8 mouse cellular contexts compared by ENCODE assay signal in genomic region chr6:21949226-21949731, GRCm38 (mm10). TPM values are rescaled to one million over a fixed set of nuclear protein-coding genes. Genes with fewer than 3 reads are reported as not detected.
A peak's percentile ranks its signal among the peaks of the same experiment; 100 is the strongest.
DNase-seq lines count a peak whose midpoint lies in the region; ATAC-seq and TF ChIP-seq lines count a peak whose summit lies in the region.

TSS of gene Ing3 (plus strand) at chr6:21949571.

- H3K4me2 ChIP-seq in kidney, embryonic 14.5 days (replicated peaks; ENCODE audit: low read depth, low read length) = peak within 1 kb of the TSS; percentile 68
- H3K4me2 ChIP-seq in limb, embryonic 15.5 days = peak within 1 kb of the TSS; percentile 68

- H3K4me3 ChIP-seq in bone marrow macrophage, adult 2 months (ENCODE audit: insufficient read depth, low read length) = peak within 1 kb of the TSS; percentile 85
- H3K4me3 ChIP-seq in embryonic fibroblast, embryonic 13.5 days (ENCODE audit: insufficient read depth, low read length) = peak within 1 kb of the TSS; percentile 67
- peak within 1 kb of the TSS; percentile 60 for H3K4me3 ChIP-seq in kidney, embryonic 14.5 days (ENCODE audit: low read length)
- H3K4me3 ChIP-seq in limb, embryonic 15.5 days = peak within 1 kb of the TSS; percentile 81

- TF ChIP-seq POLR2A in bone marrow macrophage, adult 2 months (IDR thresholded peaks at IDR 0.05; ENCODE audit: borderline replicate concordance, low read depth, low read length) = no peak
- no peak for TF ChIP-seq POLR2A in embryonic fibroblast, embryonic 13.5 days (IDR thresholded peaks at IDR 0.05; ENCODE audit: low read depth, low read length)

- no peaks in the 10 kb centered on the region for H3K27me3 ChIP-seq in kidney, embryonic 14.5 days (ENCODE audit: control insufficient read depth, insufficient read depth, low read length)
- H3K27me3 ChIP-seq in limb, embryonic 15.5 days = no peaks in the 10 kb centered on the region

- H3K4me1 ChIP-seq in bone marrow macrophage, adult 2 months (ENCODE audit: control insufficient read depth, insufficient read depth, low read length) = peaks cover 6% of the 10 kb centered on the region
- H3K4me1 ChIP-seq in embryonic fibroblast, embryonic 13.5 days (ENCODE audit: control insufficient read depth, insufficient read depth, low read length) = no peaks in the 10 kb centered on the region
- peaks cover 6% of the 10 kb centered on the region for H3K4me1 ChIP-seq in kidney, embryonic 14.5 days (ENCODE audit: control insufficient read depth, insufficient read depth, low read length)
- H3K4me1 ChIP-seq in limb, embryonic 15.5 days = peaks cover 8% of the 10 kb centered on the region

- TF ChIP-seq CTCF in bone marrow macrophage, adult 2 months (IDR thresholded peaks at IDR 0.05; ENCODE audit: low read depth, low read length) = no peak
- TF ChIP-seq CTCF in embryonic fibroblast, embryonic 13.5 days (IDR thresholded peaks at IDR 0.05; ENCODE audit: borderline replicate concordance, insufficient read depth, low read length) = no peak

- H3K36me3 ChIP-seq in kidney, embryonic 14.5 days (ENCODE audit: control insufficient read depth, insufficient read depth, low read length) = peaks cover 20% of the 10 kb centered on the region; the same call in 1 of the 2 replicates
- peaks cover 9% of the 10 kb centered on the region for H3K36me3 ChIP-seq in limb, embryonic 15.5 days

- no peaks in the 10 kb centered on the region for H3K9me3 ChIP-seq in kidney, embryonic 14.5 days (ENCODE audit: control insufficient read depth, low read length)
- H3K9me3 ChIP-seq in limb, embryonic 15.5 days = no peaks in the 10 kb centered on the region

- WGBS in kidney, embryonic 14.5 days = under 1% methylated on average over 35 of the region's 35 CpGs
- WGBS in limb, embryonic 15.5 days = under 1% methylated on average over 35 of the region's 35 CpGs

- ATAC-seq in kidney, embryonic 14.5 days (ENCODE audit: low FRiP score, low TSS enrichment) = peak; percentile 98
- peak; percentile 99 for ATAC-seq in limb, embryonic 15.5 days (ENCODE audit: insufficient number of reproducible peaks, low FRiP score, low TSS enrichment, low read depth)

- DNase-seq in A20 (ENCODE audit: low read depth, low spot score) = peak; percentile 98
- peak; percentile 99 to 100 for DNase-seq in heart, adult 9 months (ENCODE audit: low spot score in 2 of 2)
- DNase-seq in monocyte, adult 2 months (ENCODE audit: low read depth in 1 of 2, low spot score in 2 of 2) = peak; percentile 95 to 96
- peak; percentile 98 to 99 for DNase-seq in spleen, postnatal 36 days (ENCODE audit: low spot score in 2 of 2)

- H3K9ac ChIP-seq in kidney, embryonic 14.5 days (ENCODE audit: low read depth, low read length) = peak within 1 kb of the TSS; percentile 87
- peak within 1 kb of the TSS; percentile 58 for H3K9ac ChIP-seq in limb, embryonic 15.5 days

- H3K27ac ChIP-seq in bone marrow macrophage, adult 2 months (ENCODE audit: insufficient read depth, low read depth, low read length) = peak within 1 kb of the TSS; percentile 95
- peak within 1 kb of the TSS; percentile 94 for H3K27ac ChIP-seq in embryonic fibroblast, embryonic 13.5 days (ENCODE audit: insufficient read depth, low read length)
- peak within 1 kb of the TSS; percentile 99 for H3K27ac ChIP-seq in kidney, embryonic 14.5 days (ENCODE audit: low read depth, low read length)
- H3K27ac ChIP-seq in limb, embryonic 15.5 days = peak within 1 kb of the TSS; percentile 98

RNA-seq across cellular contexts. Expression of gene Ing3, which starts in this region (rescaled TPM):
- polyA plus RNA-seq in bone marrow macrophage, adult 2 months (2012; ENCODE audit: insufficient read depth, insufficient read length, missing spikeins) = 22.8 and 27.7 TPM in 2 replicates
- polyA plus RNA-seq in embryonic fibroblast, embryonic 13.5 days (2011; ENCODE audit: insufficient read length, low read depth, missing spikeins) = 10.8 and 20.2 TPM in 2 replicates
- polyA plus RNA-seq in kidney, embryonic 14.5 days (2014; fragmentation: Nextera tagmentation; extraction: Ambion mirVana) = 57.9 and 63.6 TPM in 2 replicates
- polyA plus RNA-seq in limb, embryonic 15.5 days (2015; fragmentation: Nextera tagmentation; extraction: Ambion mirVana) = 49.3 and 51.5 TPM in 2 replicates

Comparison
In these comparisons a context has a peak if more than half of its experiments do, and no peak if none do; other contexts are left out.
1. Peak in every context shown above with its lines: DNase-seq, ATAC-seq, H3K4me3 ChIP-seq and H3K27ac ChIP-seq.